Mouse (Mus musculus): ENCODE measurements around the gene Wipf1. TPM values are rescaled to one million over a fixed set of nuclear protein-coding genes. Genes with fewer than 3 reads are reported as not detected.

Wipf1 gene
- polyA plus RNA-seq, 1 experiment: 37.6 TPM

GRCm38 (mm10) chr2:73404980-73405379, 124.6 kb downstream of the Wipf1 start:
- Histone ChIP-seq H3K4me1 (ENCODE audit: control insufficient read depth, insufficient read depth, low read length) (no peaks in the 10 kb centered on the region), H3K27ac (ENCODE audit: insufficient read depth, low read length) (no peak overlapping the region), H3K4me3 (ENCODE audit: insufficient read depth, low read length) (no peak overlapping the region)
- TF ChIP-seq CTCF (IDR thresholded peaks at IDR 0.05; ENCODE audit: borderline replicate concordance, insufficient read depth, low read length) (no peak), POLR2A (IDR thresholded peaks at IDR 0.05; ENCODE audit: low read depth, low read length) (no peak)

GRCm38 (mm10) chr2:73404442-73404841, 125.1 kb downstream of the Wipf1 start:
- TF ChIP-seq POLR2A (IDR thresholded peaks at IDR 0.05; ENCODE audit: low read depth, low read length) (no peak), CTCF (IDR thresholded peaks at IDR 0.05; ENCODE audit: borderline replicate concordance, insufficient read depth, low read length) (no peak)
- Histone ChIP-seq H3K27ac (ENCODE audit: insufficient read depth, low read length) (no peak overlapping the region), H3K4me3 (ENCODE audit: insufficient read depth, low read length) (no peak overlapping the region), H3K4me1 (ENCODE audit: control insufficient read depth, insufficient read depth, low read length) (no peaks in the 10 kb centered on the region)

GRCm38 (mm10) chr2:73403385-73404013, 126.0 kb downstream of the Wipf1 start:
- Histone ChIP-seq H3K27ac (ENCODE audit: insufficient read depth, low read length) (no peak overlapping the region), H3K4me3 (ENCODE audit: insufficient read depth, low read length) (no peak overlapping the region), H3K4me1 (ENCODE audit: control insufficient read depth, insufficient read depth, low read length) (no peaks in the 10 kb centered on the region)
- TF ChIP-seq POLR2A (IDR thresholded peaks at IDR 0.05; ENCODE audit: low read depth, low read length) (no peak), CTCF (IDR thresholded peaks at IDR 0.05; ENCODE audit: borderline replicate concordance, insufficient read depth, low read length) (no peak)

GRCm38 (mm10) chr2:73401689-73402088, 127.8 kb downstream of the Wipf1 start:
- Histone ChIP-seq H3K27ac (ENCODE audit: insufficient read depth, low read length) (no peak overlapping the region), H3K4me3 (ENCODE audit: insufficient read depth, low read length) (no peak overlapping the region), H3K4me1 (ENCODE audit: control insufficient read depth, insufficient read depth, low read length) (no peaks in the 10 kb centered on the region)
- TF ChIP-seq CTCF (IDR thresholded peaks at IDR 0.05; ENCODE audit: borderline replicate concordance, insufficient read depth, low read length) (no peak), POLR2A (IDR thresholded peaks at IDR 0.05; ENCODE audit: low read depth, low read length) (no peak)

GRCm38 (mm10) chr2:73397476-73397875, 132.1 kb downstream of the Wipf1 start:
- Histone ChIP-seq H3K27ac (ENCODE audit: insufficient read depth, low read length) (no peak overlapping the region), H3K4me1 (ENCODE audit: control insufficient read depth, insufficient read depth, low read length) (no peaks in the 10 kb centered on the region), H3K4me3 (ENCODE audit: insufficient read depth, low read length) (no peak overlapping the region)
- TF ChIP-seq POLR2A (IDR thresholded peaks at IDR 0.05; ENCODE audit: low read depth, low read length) (no peak), CTCF (IDR thresholded peaks at IDR 0.05; ENCODE audit: borderline replicate concordance, insufficient read depth, low read length) (no peak)

GRCm38 (mm10) chr2:73396828-73397325, 132.7 kb downstream of the Wipf1 start:
- no peak overlapping the region for H3K4me3 ChIP-seq (ENCODE audit: insufficient read depth, low read length)

GRCm38 (mm10) chr2:73395516-73395915, 134.0 kb downstream of the Wipf1 start:
- Histone ChIP-seq H3K27ac (ENCODE audit: insufficient read depth, low read length) (no peak overlapping the region), H3K4me1 (ENCODE audit: control insufficient read depth, insufficient read depth, low read length) (no peaks in the 10 kb centered on the region), H3K4me3 (ENCODE audit: insufficient read depth, low read length) (no peak overlapping the region)
- no peak for TF ChIP-seq CTCF (IDR thresholded peaks at IDR 0.05; ENCODE audit: borderline replicate concordance, insufficient read depth, low read length)
- no peak for TF ChIP-seq POLR2A (IDR thresholded peaks at IDR 0.05; ENCODE audit: low read depth, low read length)

More at GRCm38 (mm10) chr2:73396828-73397325, 132.7 kb downstream of the Wipf1 start:
- Histone ChIP-seq H3K27ac (ENCODE audit: insufficient read depth, low read length) (peak overlapping the region; percentile 41; the same call in 1 of the 2 replicates), H3K4me1 (ENCODE audit: control insufficient read depth, insufficient read depth, low read length) (no peaks in the 10 kb centered on the region)
- TF ChIP-seq CTCF (IDR thresholded peaks at IDR 0.05; ENCODE audit: borderline replicate concordance, insufficient read depth, low read length) (no peak), POLR2A (IDR thresholded peaks at IDR 0.05; ENCODE audit: low read depth, low read length) (no peak)

GRCm38 (mm10) chr2:73394476-73394875, 135.1 kb downstream of the Wipf1 start:
- no peak for TF ChIP-seq CTCF (IDR thresholded peaks at IDR 0.05; ENCODE audit: borderline replicate concordance, insufficient read depth, low read length)
- TF ChIP-seq POLR2A (IDR thresholded peaks at IDR 0.05; ENCODE audit: low read depth, low read length): no peak
- no peak overlapping the region for H3K27ac ChIP-seq (ENCODE audit: insufficient read depth, low read length)
- H3K4me1 ChIP-seq (ENCODE audit: control insufficient read depth, insufficient read depth, low read length): no peaks in the 10 kb centered on the region
- H3K4me3 ChIP-seq (ENCODE audit: insufficient read depth, low read length): no peak overlapping the region

- Histone ChIP-seq H3K4me1 (ENCODE audit: control insufficient read depth, insufficient read depth, low read length) (no peaks in the 10 kb centered on the region), H3K27ac (ENCODE audit: insufficient read depth, low read length) (no peak overlapping the region), H3K4me3 (ENCODE audit: insufficient read depth, low read length) (no peak overlapping the region)
- TF ChIP-seq POLR2A (IDR thresholded peaks at IDR 0.05; ENCODE audit: low read depth, low read length) (no peak), CTCF (IDR thresholded peaks at IDR 0.05; ENCODE audit: borderline replicate concordance, insufficient read depth, low read length) (no peak)
Observed at GRCm38 (mm10) chr2:73392772-73393171, 136.8 kb downstream of the Wipf1 start.

- Histone ChIP-seq H3K27ac (ENCODE audit: insufficient read depth, low read length) (no peak overlapping the region), H3K4me3 (ENCODE audit: insufficient read depth, low read length) (no peak overlapping the region), H3K4me1 (ENCODE audit: control insufficient read depth, insufficient read depth, low read length) (no peaks in the 10 kb centered on the region)
- no peak for TF ChIP-seq CTCF (IDR thresholded peaks at IDR 0.05; ENCODE audit: borderline replicate concordance, insufficient read depth, low read length)
- no peak for TF ChIP-seq POLR2A (IDR thresholded peaks at IDR 0.05; ENCODE audit: low read depth, low read length)
Observed at GRCm38 (mm10) chr2:73389951-73390350, 139.6 kb downstream of the Wipf1 start.
